Mouse (Mus musculus): ENCODE results near the gene Nuak2. TPM values are rescaled to one million over a fixed set of nuclear protein-coding genes. Genes with fewer than 3 reads are reported as not detected.

Gene Nuak2
- polyA plus RNA-seq, 1 experiment, result 99.9 TPM

- WGBS, result 41% methylated on average over 8 of the region's 8 CpGs
Measured at GRCm38 (mm10) chr1:132281523-132282176, 34.3 kb upstream of the Nuak2 start.

GRCm38 (mm10) chr1:132282177-132282536 is 33.8 kb upstream of the Nuak2 start:
- Histone ChIP-seq H3K36me3 (ENCODE audit: control insufficient read depth, insufficient read depth, low read length) (no peaks in the 10 kb centered on the region), H3K4me1 (ENCODE audit: control insufficient read depth, insufficient read depth, insufficient read length, low read length) (no peaks in the 10 kb centered on the region), H3K4me3 (ENCODE audit: low read depth, low read length) (no peak overlapping the region), H3K27ac (ENCODE audit: insufficient read depth, low read depth, low read length) (no peak overlapping the region), H3K27me3 (ENCODE audit: control insufficient read depth, insufficient read depth, low read length) (no peaks in the 10 kb centered on the region; the same call in 1 of the 2 replicates)
- WGBS, result 95% methylated on average over 2 of the region's 2 CpGs
- TF ChIP-seq POLR2A (IDR thresholded peaks at IDR 0.05; ENCODE audit: low read depth, low read length) (no peak), CTCF (IDR thresholded peaks at IDR 0.05; ENCODE audit: extremely low read depth, insufficient read length, insufficient replicate concordance, low read depth, low read length) (no peak)

More at GRCm38 (mm10) chr1:132281523-132282176, 34.3 kb upstream of the Nuak2 start:
- H3K27me3 ChIP-seq (ENCODE audit: control insufficient read depth, insufficient read depth, low read length), result no peaks in the 10 kb centered on the region; the same call in 1 of the 2 replicates
- no peak overlapping the region for H3K27ac ChIP-seq (ENCODE audit: insufficient read depth, low read depth, low read length)
- no peak overlapping the region for H3K4me3 ChIP-seq (ENCODE audit: low read depth, low read length)
- TF ChIP-seq POLR2A (IDR thresholded peaks at IDR 0.05; ENCODE audit: low read depth, low read length) (no peak), CTCF (IDR thresholded peaks at IDR 0.05; ENCODE audit: extremely low read depth, insufficient read length, insufficient replicate concordance, low read depth, low read length) (no peak)
- no peaks in the 10 kb centered on the region for H3K4me1 ChIP-seq (ENCODE audit: control insufficient read depth, insufficient read depth, insufficient read length, low read length)
- H3K36me3 ChIP-seq (ENCODE audit: control insufficient read depth, insufficient read depth, low read length), result no peaks in the 10 kb centered on the region

DNA sequence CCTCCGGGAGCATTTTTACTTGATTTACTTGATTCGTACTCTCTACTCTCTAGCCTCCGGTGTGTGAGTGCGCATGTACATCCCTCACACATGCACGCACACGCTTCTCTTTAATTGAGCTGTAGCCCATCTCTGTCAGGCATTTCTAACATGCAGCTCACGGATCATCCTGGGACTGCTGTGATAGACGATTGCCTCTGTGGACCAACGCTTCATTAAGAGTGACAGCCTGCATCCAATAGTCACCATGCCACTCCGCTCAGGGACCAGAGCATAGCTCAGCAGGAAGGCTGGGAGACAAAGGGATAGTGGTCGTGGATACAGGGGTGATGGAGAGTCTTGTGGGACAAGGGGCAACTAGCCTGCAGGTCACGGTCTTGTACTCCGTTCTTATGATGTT is 32.9 kb upstream of the Nuak2 start:
- no peak overlapping the region for H3K4me3 ChIP-seq (ENCODE audit: low read depth, low read length)
- no peaks in the 10 kb centered on the region for H3K36me3 ChIP-seq (ENCODE audit: control insufficient read depth, insufficient read depth, low read length)
- no peaks in the 10 kb centered on the region; the same call in 1 of the 2 replicates for H3K27me3 ChIP-seq (ENCODE audit: control insufficient read depth, insufficient read depth, low read length)
- WGBS, result 85% methylated on average over 13 of the region's 13 CpGs
- H3K4me1 ChIP-seq (ENCODE audit: control insufficient read depth, insufficient read depth, insufficient read length, low read length), result no peaks in the 10 kb centered on the region
- TF ChIP-seq CTCF (IDR thresholded peaks at IDR 0.05; ENCODE audit: extremely low read depth, insufficient read length, insufficient replicate concordance, low read depth, low read length) (no peak), POLR2A (IDR thresholded peaks at IDR 0.05; ENCODE audit: low read depth, low read length) (no peak)
- H3K27ac ChIP-seq (ENCODE audit: insufficient read depth, low read depth, low read length), result no peak overlapping the region

DNA sequence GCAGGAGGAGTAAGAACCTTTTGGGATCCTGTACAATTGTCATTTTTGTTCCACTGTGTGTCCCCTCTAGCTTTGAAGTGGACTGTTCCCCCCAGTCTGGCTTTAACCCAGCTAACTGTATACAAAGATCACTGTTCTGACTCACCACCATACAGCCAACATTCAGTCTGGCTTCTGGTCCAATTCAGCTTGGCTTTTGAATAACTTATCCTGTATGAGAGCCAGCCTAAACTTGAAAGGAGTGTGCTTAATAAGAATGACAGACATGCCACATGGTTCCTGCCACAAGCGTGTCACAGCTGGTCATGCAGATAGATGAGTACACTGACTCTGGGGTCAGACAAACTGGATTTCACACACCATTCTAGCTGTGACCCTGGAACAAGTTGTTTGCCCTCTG is 29.2 kb upstream of the Nuak2 start:
- Histone ChIP-seq H3K36me3 (ENCODE audit: control insufficient read depth, insufficient read depth, low read length) (no peaks in the 10 kb centered on the region), H3K4me3 (ENCODE audit: low read depth, low read length) (no peak overlapping the region), H3K27ac (ENCODE audit: insufficient read depth, low read depth, low read length) (no peak overlapping the region), H3K27me3 (ENCODE audit: control insufficient read depth, insufficient read depth, low read length) (no peaks in the 10 kb centered on the region), H3K4me1 (ENCODE audit: control insufficient read depth, insufficient read depth, insufficient read length, low read length) (no peaks in the 10 kb centered on the region; the same call in 1 of the 2 replicates)
- 77% methylated on average over 1 of the region's 1 CpGs for WGBS
- no peak for TF ChIP-seq CTCF (IDR thresholded peaks at IDR 0.05; ENCODE audit: extremely low read depth, insufficient read length, insufficient replicate concordance, low read depth, low read length)
- no peak for TF ChIP-seq POLR2A (IDR thresholded peaks at IDR 0.05; ENCODE audit: low read depth, low read length)

- peaks cover 5% of the 10 kb centered on the region for H3K4me1 ChIP-seq (ENCODE audit: control insufficient read depth, insufficient read depth, insufficient read length, low read length)
- 74% methylated on average over 2 of the region's 2 CpGs for WGBS
- H3K4me3 ChIP-seq (ENCODE audit: low read depth, low read length), result no peak overlapping the region
- no peak overlapping the region for H3K27ac ChIP-seq (ENCODE audit: insufficient read depth, low read depth, low read length)
- no peak for TF ChIP-seq POLR2A (IDR thresholded peaks at IDR 0.05; ENCODE audit: low read depth, low read length)
- no peak for TF ChIP-seq CTCF (IDR thresholded peaks at IDR 0.05; ENCODE audit: extremely low read depth, insufficient read length, insufficient replicate concordance, low read depth, low read length)
- H3K27me3 ChIP-seq (ENCODE audit: control insufficient read depth, insufficient read depth, low read length), result no peaks in the 10 kb centered on the region
- H3K36me3 ChIP-seq (ENCODE audit: control insufficient read depth, insufficient read depth, low read length), result no peaks in the 10 kb centered on the region
Measured at GRCm38 (mm10) chr1:132287445-132287844, 28.5 kb upstream of the Nuak2 start.

DNA sequence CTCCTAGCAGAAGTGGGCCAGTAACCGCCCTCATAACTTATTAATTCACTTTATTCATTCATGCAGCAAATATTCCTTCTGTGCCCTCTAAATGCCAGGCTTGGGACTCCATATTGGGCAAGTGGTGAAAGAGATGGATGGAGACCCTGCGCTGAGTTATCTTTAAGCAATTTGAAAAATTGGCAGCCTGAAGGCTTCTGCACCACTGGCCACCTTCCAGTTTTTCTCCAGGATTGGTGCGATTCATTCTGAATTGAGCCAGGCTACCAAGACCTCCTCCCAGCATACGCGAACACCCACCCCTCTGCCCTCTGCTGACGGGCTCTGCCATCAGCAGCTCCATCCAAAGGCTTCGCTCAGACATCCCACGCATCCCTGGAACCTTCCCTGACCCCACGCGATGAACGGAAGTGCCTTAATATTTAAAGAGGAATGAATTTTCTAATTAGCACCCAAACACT is 27.9 kb upstream of the Nuak2 start:
- Histone ChIP-seq H3K4me3 (ENCODE audit: low read depth, low read length) (no peak overlapping the region), H3K27me3 (ENCODE audit: control insufficient read depth, insufficient read depth, low read length) (no peaks in the 10 kb centered on the region), H3K27ac (ENCODE audit: insufficient read depth, low read depth, low read length) (no peak overlapping the region), H3K4me1 (ENCODE audit: control insufficient read depth, insufficient read depth, insufficient read length, low read length) (peaks cover 10% of the 10 kb centered on the region), H3K36me3 (ENCODE audit: control insufficient read depth, insufficient read depth, low read length) (no peaks in the 10 kb centered on the region)
- TF ChIP-seq CTCF (IDR thresholded peaks at IDR 0.05; ENCODE audit: extremely low read depth, insufficient read length, insufficient replicate concordance, low read depth, low read length) (no peak), POLR2A (IDR thresholded peaks at IDR 0.05; ENCODE audit: low read depth, low read length) (no peak)
- 40% methylated on average over 11 of the region's 11 CpGs for WGBS

- H3K27me3 ChIP-seq (ENCODE audit: control insufficient read depth, insufficient read depth, low read length), result no peaks in the 10 kb centered on the region
- H3K4me1 ChIP-seq (ENCODE audit: control insufficient read depth, insufficient read depth, insufficient read length, low read length), result peaks cover 10% of the 10 kb centered on the region
- no peak for TF ChIP-seq POLR2A (IDR thresholded peaks at IDR 0.05; ENCODE audit: low read depth, low read length)
- no peak for TF ChIP-seq CTCF (IDR thresholded peaks at IDR 0.05; ENCODE audit: extremely low read depth, insufficient read length, insufficient replicate concordance, low read depth, low read length)
- H3K27ac ChIP-seq (ENCODE audit: insufficient read depth, low read depth, low read length), result no peak overlapping the region
- no peak overlapping the region for H3K4me3 ChIP-seq (ENCODE audit: low read depth, low read length)
- no peaks in the 10 kb centered on the region for H3K36me3 ChIP-seq (ENCODE audit: control insufficient read depth, insufficient read depth, low read length)
- 77% methylated on average over 6 of the region's 6 CpGs for WGBS
Measured at GRCm38 (mm10) chr1:132289965-132290364, 26.0 kb upstream of the Nuak2 start.
